Mouse (Mus musculus) midbrain, postnatal 0 days (tissue): ENCODE results near the gene Adgra1. TPM values are rescaled to one million over a fixed set of nuclear protein-coding genes. Genes with fewer than 3 reads are reported as not detected.

Experiments
- ATAC-seq: fragments of 200-750 bp; cut with Nextera tagmentation; 2 replicates; pipeline ENCODE4 v1.8.0; 2017; ENCODE audit warnings: moderate number of reproducible peaks, mild to moderate bottlenecking, moderate TSS enrichment, moderate library complexity; ENCODE audit not compliant: low FRiP score
- DNase-seq: peaks from one replicate; pipeline ENCODE4 v3.0.0-alpha.2; 2015; ENCODE audit warnings: low spot score
- H3K27ac ChIP-seq: fragments of 300-500 bp; sonication (generic); 2 replicates; pipeline ENCODE4 v1.5.1; 2014; ENCODE audit warnings: low read depth, mild to moderate bottlenecking, low read length, mixed read lengths
- H3K27me3 ChIP-seq: fragments of 300-500 bp; sonication (generic); 2 replicates; pipeline ENCODE4 v1.6.1; 2014; ENCODE audit warnings: low read length, control low read depth, mixed read lengths; ENCODE audit not compliant: insufficient read depth
- H3K36me3 ChIP-seq: fragments of 300-500 bp; sonication (generic); 2 replicates; pipeline ENCODE4 v1.6.1; 2014; ENCODE audit warnings: low read length, control low read depth, mixed read lengths; ENCODE audit not compliant: insufficient read depth
- H3K4me1 ChIP-seq: fragments of 300-500 bp; sonication (generic); 2 replicates; pipeline ENCODE4 v1.6.1; 2014; ENCODE audit warnings: mild to moderate bottlenecking, control low read depth, antibody characterized with exemption, low read length, mixed read lengths; ENCODE audit not compliant: insufficient read depth
- H3K4me2 ChIP-seq: fragments of 300-500 bp; sonication (generic); 2 replicates; pipeline ENCODE4 v1.6.1; 2014; ENCODE audit warnings: low read depth, mild to moderate bottlenecking, low read length, mixed read lengths; ENCODE audit not compliant: poor library complexity, severe bottlenecking
- H3K4me3 ChIP-seq: fragments of 300-500 bp; sonication (generic); 2 replicates; pipeline ENCODE4 v1.5.1; 2014; ENCODE audit warnings: low read depth, mild to moderate bottlenecking, low read length, moderate library complexity
- H3K9ac ChIP-seq: fragments of 300-500 bp; sonication (generic); replicated peaks from 2 replicates; pipeline ENCODE4 v1.6.1; 2014; ENCODE audit warnings: mild to moderate bottlenecking, low read length, moderate library complexity, mixed read lengths; ENCODE audit not compliant: poor library complexity, severe bottlenecking
- H3K9me3 ChIP-seq: fragments of 300-500 bp; sonication (generic); 2 replicates; pipeline ENCODE4 v1.6.1; 2016; ENCODE audit warnings: low read length, control low read depth
- CTCF ChIP-seq: IDR thresholded peaks from 2 replicates; pipeline ENCODE4 v1.5.1; 2016; ENCODE audit warnings: antibody characterized with exemption, mild to moderate bottlenecking
- WGBS: fragments of 180-500 bp; shearing (Covaris S2); extraction: QIAGEN DNeasy Blood & Tissue Kit; methylation state at CpG from one replicate; pipeline ENCODE4 v1.1.7; 2014; 5-methylcytosine and 5-hydroxymethylcytosine counted together
- polyA plus RNA-seq: library from polyadenylated mRNA; unstranded; fragments of >200 nt; fragmentation: Nextera tagmentation; extraction: Ambion mirVana; gene quantifications from 2 replicates; pipeline ENCODE4 v1.2.1, GENCODE M21; 2015
- total RNA-seq: library from RNA; depleted of rRNA; stranded (reverse); fragments of >200 nt; gene quantifications from 2 replicates; pipeline ENCODE4 v1.2.3, GENCODE M21; 2014

Gene Adgra1
- total and polyA plus RNA-seq, 2 experiments from 2014 or later: 27.8 to 55.3 TPM

DNA sequence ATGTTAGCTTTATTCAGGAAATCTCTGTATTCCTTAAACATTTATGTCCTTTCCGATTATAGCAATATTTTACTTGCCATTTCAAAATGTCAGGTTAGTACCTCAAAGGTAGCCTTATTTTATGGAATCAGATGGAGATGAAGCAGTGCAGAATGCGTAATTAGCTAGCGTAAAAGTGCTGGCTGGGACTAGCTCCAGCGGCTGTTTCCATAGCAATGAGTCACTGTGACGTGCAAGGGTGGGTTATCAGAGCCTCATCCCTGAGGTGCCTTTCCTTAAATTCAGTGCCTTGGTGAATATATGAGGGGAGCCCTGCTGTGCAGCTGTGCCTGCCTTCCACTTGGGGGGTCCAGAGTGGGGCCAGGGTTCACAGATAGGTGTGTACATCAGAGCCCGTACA is 17.1 kb downstream of the Adgra1 start:
- H3K9ac ChIP-seq: no peak overlapping the region
- H3K4me3 ChIP-seq: no peak overlapping the region
- H3K4me2 ChIP-seq: no peak overlapping the region
- ATAC-seq: peak; percentile 55; the same call in 1 of the 2 replicates
- 25% methylated on average over 6 of the region's 6 CpGs for WGBS
- H3K27me3 ChIP-seq: no peaks in the 10 kb centered on the region; the same call in 1 of the 2 replicates
- peak; percentile 76 for DNase-seq
- 0 out of 2 replicates have a peak, but pooled peaks cover 2% of the 10 kb centered on the region for H3K36me3 ChIP-seq
- peaks cover 22% of the 10 kb centered on the region; the same call in 1 of the 2 replicates for H3K4me1 ChIP-seq
- no peaks in the 10 kb centered on the region for H3K9me3 ChIP-seq
- H3K27ac ChIP-seq: peak overlapping the region; percentile 74
- no peak for TF ChIP-seq CTCF

DNA sequence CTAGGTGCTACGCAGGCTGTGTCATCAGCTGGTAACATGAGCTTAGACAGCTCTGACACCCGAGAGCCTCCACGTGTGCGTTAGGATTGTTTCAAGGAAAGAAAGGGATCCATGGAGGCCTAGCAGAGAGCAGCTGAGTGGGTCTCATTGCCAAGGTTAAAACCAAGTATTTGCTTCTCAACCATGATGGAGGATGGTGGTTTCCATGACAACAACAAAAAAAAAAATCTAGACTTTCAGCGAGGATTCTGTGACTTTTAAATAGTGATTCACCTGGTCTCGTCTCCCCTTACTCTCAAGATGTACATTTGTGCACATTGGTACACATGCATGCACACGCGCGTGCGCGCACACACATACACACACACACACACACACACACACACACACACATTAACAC is 21.3 kb downstream of the Adgra1 start:
- Histone ChIP-seq H3K4me2 (no peak overlapping the region), H3K4me3 (no peak overlapping the region), H3K4me1 (peaks cover 14% of the 10 kb centered on the region; the same call in 1 of the 2 replicates), H3K9ac (no peak overlapping the region), H3K9me3 (no peaks in the 10 kb centered on the region), H3K36me3 (0 out of 2 replicates have a peak, but pooled peaks cover 11% of the 10 kb centered on the region), H3K27ac (peak overlapping the region; percentile 74), H3K27me3 (no peaks in the 10 kb centered on the region)
- TF ChIP-seq CTCF: no peak
- 71% methylated on average over 11 of the region's 11 CpGs for WGBS
- DNase-seq: no peak
- ATAC-seq: no peak

DNA sequence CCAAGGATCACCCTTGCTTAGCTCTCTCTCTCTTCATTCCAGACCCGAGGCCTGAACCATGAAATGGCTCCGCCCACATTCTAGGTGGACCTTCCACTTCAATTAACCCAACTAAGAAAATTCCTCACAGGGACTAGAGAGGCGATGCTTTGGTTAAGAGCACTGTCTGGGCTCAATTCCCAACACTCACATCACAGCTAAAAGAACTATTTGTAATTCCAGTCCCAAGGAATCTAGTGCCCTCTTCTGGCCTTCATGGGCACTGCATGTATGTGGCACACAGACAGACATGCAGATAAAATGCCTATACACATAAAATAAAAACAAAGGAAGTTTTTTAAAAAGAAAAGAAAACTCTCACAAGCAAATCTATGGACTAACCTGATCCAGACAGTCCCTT is 27.4 kb downstream of the Adgra1 start:
- Histone ChIP-seq H3K36me3 (0 out of 2 replicates have a peak, but pooled peaks cover 14% of the 10 kb centered on the region), H3K4me3 (no peak overlapping the region), H3K4me2 (no peak overlapping the region), H3K27ac (no peak overlapping the region), H3K9ac (no peak overlapping the region), H3K4me1 (no peaks in the 10 kb centered on the region), H3K27me3 (no peaks in the 10 kb centered on the region), H3K9me3 (no peaks in the 10 kb centered on the region)
- DNase-seq (peak; percentile 72), ATAC-seq (no peak)
- 29% methylated on average over 3 of the region's 3 CpGs for WGBS
- TF ChIP-seq CTCF: peak; percentile 92

DNA sequence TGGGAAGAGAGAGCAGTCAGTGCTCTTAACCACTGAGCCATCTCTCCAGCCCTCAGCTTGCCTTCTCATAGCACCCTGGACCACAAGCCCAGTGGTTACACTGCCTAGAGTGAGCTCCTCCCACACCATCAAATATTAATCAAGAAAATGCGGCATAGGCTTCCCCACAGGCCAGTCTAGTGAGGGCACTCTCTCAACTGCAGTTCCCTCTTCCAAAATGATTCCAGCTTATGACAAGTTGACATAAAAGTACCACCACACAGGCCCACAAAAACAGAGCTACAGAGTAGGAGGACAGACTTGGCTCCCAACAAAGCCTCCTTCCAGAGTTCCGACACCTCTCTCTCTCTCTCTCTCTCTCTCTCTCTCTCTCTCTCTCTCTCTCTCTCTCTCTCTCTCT is 29.1 kb downstream of the Adgra1 start:
- Histone ChIP-seq H3K27me3 (no peaks in the 10 kb centered on the region), H3K4me2 (no peak overlapping the region), H3K4me3 (no peak overlapping the region), H3K36me3 (0 out of 2 replicates have a peak, but pooled peaks cover 8% of the 10 kb centered on the region), H3K4me1 (no peaks in the 10 kb centered on the region), H3K27ac (no peak overlapping the region), H3K9ac (no peak overlapping the region), H3K9me3 (no peaks in the 10 kb centered on the region)
- no peak for TF ChIP-seq CTCF
- DNase-seq (no peak), ATAC-seq (no peak)
- 90% methylated on average over 2 of the region's 2 CpGs for WGBS

DNA sequence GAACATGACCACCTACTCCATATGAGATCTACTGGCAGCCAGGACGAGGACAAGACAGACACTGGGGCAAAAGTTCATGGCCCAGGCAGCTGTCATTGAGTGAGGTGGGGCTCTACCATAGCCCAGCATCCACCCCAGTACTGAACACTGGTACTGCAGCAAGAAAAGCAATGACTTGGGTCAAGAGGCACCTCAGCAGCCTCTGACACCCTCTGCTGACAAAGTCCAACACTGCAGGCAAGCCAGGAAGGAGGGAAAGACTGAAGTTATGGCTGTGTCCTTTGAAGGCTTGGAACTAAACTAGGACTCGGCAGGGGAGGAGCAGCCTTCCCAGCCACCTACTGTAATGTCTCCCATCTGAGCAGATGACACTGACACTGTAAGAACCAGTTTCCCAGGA is 30.3 kb downstream of the Adgra1 start:
- WGBS: 55% methylated on average over 2 of the region's 2 CpGs
- Histone ChIP-seq H3K4me2 (no peak overlapping the region), H3K9ac (no peak overlapping the region), H3K36me3 (0 out of 2 replicates have a peak, but pooled peaks cover 2% of the 10 kb centered on the region), H3K4me3 (no peak overlapping the region), H3K9me3 (no peaks in the 10 kb centered on the region), H3K27ac (no peak overlapping the region), H3K27me3 (no peaks in the 10 kb centered on the region), H3K4me1 (no peaks in the 10 kb centered on the region)
- no peak for ATAC-seq
- peak; percentile 78 for TF ChIP-seq CTCF
- no peak for DNase-seq

DNA sequence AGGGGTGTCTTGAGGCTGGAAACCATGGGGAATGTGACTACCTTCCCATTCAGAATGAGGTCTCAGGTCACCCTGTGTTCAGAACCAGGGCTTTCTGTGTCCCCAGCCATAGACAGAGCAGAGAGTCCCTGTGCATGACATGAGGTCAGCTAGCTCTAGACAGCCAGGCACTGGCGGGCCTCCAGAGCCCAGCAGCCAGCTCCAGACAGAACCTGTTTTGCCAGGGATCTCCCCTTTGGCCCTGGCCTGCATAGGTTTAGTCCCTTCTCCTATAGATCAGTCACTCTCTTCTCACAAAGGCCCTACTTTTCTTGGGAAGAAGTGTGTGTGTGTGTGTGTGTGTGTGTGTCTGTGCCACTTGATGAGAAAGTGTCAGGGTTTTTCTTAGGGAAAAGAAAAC is 30.9 kb downstream of the Adgra1 start:
- Histone ChIP-seq H3K27me3 (no peaks in the 10 kb centered on the region), H3K9me3 (no peaks in the 10 kb centered on the region), H3K4me2 (no peak overlapping the region), H3K4me3 (no peak overlapping the region), H3K4me1 (no peaks in the 10 kb centered on the region), H3K9ac (no peak overlapping the region), H3K27ac (no peak overlapping the region), H3K36me3 (0 out of 2 replicates have a peak, but pooled peaks cover 2% of the 10 kb centered on the region)
- ATAC-seq (no peak), DNase-seq (no peak)
- TF ChIP-seq CTCF: no peak
- 100% methylated on average over 1 of the region's 1 CpGs for WGBS
